Mouse (Mus musculus) common myeloid progenitor, adult 5-6 weeks (primary cell): Measurements from ENCODE around the gene Grik5. TPM values are rescaled to one million over a fixed set of nuclear protein-coding genes. Genes with fewer than 3 reads are reported as not detected.
A peak's percentile ranks its signal among the peaks of the same experiment; 100 is the strongest.
"Not testable (repeated sequence)": the region's sequence is repeated elsewhere in the genome, so short reads cannot be mapped to it uniquely, and the experiment has no call there.

Source experiments
- ATAC-seq: replicated peaks from 2 replicates; pipeline ENCODE4 v1.8.0; 2016; ENCODE audit warnings: low read depth, mild to moderate bottlenecking, moderate TSS enrichment, inconsistent platforms; ENCODE audit not compliant: poor library complexity, severe bottlenecking
- total RNA-seq: library from RNA; stranded (forward); fragments of 200-1000, 187-1606 nt; gene quantifications from 2 replicates; pipeline ENCODE4 v1.2.3, GENCODE M21; 2017

Grik5 gene
- total RNA-seq, 1 experiment from 2014 or later = 11.5 TPM

- ATAC-seq = peak; percentile 73
Observed at GRCm38 (mm10) chr7:25082510-25082909, 10.4 kb upstream of the Grik5 start.

- no peak for ATAC-seq
Observed at GRCm38 (mm10) chr7:25080431-25080830, 8.3 kb upstream of the Grik5 start.

- no peak for ATAC-seq
Observed at GRCm38 (mm10) chr7:25079496-25080026, 7.4 kb upstream of the Grik5 start.

GRCm38 (mm10) chr7:25077414-25077755 is 5.2 kb upstream of the Grik5 start:
- ATAC-seq = no peak

DNA sequence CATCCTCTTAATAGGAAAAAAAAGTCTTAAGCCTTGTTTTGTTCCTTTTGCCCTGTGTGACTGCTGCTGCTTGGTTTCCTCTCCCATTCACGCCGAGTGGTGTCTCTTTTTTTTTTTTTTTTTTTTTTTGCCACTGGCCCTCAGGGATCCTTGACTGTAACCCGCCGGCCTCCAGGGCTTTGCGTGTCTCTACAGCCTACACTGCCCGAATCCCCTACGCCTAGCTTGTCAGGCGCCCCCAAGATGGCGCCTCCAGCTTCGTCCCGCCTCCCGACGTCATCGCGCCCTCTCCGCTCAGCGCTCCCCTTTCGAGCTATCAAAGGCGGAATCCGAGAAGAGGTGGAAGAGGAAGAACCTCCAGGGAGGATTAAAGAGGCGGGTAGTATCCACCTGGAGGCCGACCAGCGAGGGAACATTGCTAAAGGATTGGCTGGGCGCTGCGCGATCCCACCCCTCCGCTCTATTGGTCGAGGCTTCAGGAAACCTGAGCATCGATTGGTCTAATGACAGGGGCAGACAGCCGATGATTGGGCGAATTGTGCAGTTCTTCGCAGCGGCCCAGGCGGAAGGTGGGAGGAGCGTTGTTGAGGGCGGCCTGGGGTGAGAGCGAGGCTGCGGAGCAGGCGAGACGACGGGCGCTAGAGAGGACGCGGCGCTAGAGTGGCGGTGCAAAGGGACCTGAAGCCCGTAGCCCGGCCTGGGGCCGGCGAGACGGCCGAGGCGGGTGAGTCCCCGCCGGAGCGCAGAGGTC is 4.7 kb upstream of the Grik5 start:
- peak; percentile 93 for ATAC-seq

DNA sequence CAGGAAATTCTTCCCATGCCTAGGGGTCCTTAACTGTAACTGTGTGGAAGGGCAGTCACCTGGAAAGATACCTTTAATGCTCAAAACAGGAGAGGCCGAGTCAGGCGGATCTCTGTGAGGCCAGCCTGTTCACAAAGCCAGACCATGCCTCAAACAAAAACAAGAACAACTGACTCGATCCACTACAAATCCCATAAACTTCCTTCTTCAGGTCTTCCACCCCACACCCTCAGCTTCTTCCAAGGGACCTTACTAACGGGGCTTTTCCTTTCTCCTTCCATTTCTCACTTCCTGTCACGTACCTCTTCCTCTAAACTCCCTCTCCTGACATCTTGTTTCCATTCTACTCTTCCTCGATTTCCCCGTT is 4.1 kb upstream of the Grik5 start:
- ATAC-seq = no peak

DNA sequence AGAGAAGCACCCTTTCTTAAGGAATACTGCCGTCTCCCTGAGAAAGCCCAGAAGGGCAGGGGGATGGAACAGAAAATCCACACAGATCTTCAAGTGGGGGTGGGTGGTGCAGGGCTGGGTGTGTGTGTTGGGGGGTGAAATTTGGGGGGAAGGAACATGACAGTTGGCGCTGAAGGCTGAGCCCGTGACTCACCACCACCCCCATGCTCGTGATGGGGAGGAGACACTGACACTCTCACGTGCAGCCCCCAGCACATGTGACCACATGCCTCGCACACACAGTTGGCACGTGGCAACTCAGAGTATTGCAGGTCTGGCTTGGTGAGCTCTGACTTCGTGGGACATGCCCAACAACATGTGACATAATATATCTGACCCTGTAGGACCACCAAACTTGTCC is 1.8 kb upstream of the Grik5 start:
- no peak for ATAC-seq

DNA sequence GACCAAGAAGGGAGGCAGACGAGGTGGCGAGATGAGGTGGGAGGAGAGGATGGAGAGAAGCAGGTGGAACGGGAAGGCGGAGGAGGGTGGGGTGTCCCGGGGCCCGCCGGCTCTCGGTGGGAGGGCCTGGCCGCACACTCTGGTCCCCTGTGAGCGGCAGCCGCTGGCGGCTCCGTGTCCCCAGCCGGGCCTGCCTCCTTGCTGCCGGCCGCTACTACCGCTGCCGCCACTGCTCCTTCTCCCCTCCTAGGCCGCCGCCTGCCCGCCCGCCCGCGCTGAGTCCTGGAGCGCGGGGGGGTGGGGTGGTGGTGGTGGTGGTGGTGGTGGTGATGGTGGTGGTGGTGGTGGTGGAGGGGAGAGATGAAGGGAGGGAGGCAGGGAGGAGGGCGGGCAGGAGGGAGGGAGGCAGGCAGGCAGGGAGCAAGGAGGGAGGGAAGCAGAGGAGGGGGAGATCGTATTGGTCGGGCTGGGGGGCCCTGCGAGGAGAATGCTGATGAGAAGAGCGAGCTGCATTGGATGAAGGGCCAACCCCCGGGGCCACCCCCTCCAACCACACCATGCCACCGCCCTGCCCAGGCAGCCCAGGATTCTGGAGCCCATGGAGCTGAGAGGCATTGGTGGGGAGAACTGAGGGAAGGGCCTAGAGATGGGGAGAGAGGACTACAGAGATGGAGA is 707 bp upstream of the Grik5 start:
- no peak for ATAC-seq

- no peak for ATAC-seq
Observed at GRCm38 (mm10) chr7:25068724-25069123, 3.4 kb downstream of the Grik5 start.

DNA sequence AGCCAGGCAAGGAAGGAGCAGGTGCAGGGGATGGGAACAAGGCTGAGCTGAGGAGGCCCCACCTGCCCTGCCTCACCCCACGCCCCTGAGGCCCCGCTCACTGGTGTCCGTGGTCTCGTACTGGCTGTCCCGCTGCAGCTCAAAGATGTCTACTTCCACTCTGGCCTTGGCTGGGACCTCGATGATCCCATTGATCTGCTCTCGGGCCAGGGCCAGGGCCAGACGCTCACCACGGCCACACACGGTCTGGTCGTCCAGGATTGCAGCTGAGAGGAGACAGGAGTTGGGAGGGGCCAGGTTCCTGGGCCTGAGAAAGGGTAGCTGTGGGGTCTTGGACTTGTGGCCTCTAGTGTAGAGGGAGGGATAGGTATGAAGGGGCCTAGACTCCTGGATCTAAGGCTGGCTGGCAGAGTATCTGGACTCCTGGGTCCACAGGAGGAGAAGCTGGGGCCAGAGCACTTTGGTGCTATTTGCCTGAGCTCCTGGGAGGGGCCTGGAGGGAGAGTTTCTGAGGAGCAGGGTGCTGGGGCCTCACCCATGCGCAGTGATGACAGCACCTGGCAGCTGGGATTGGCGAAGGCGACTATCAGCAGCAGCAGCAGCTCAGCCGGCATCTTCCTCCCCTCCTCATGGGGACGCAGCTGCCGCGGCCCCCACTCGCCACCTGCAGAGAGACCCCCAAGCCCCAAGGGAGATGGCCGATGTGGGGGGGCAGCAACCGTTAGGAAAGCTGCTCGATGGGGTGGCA is 4.1 kb downstream of the Grik5 start:
- ATAC-seq = no peak

DNA sequence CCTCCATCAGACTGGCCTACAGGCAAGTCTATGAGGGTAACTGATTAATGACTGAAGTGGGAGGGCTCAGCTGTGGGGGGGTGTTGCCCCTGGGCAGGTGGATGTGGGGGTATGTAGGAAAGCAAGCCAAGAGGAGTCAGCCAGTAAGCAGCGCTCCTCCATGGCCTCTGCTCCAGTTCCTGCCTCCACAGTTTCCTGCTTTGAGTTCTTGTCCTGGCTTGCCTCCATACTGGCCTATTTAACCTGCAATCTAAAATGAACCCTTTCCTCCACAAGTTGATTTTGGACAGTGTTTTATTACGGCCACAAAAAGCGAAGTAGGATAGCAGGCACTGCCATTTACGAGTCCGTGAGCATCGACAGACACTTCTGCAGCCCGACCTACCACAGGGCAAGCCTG is 4.8 kb downstream of the Grik5 start:
- no peak for ATAC-seq

GRCm38 (mm10) chr7:25063900-25064299 is 8.2 kb downstream of the Grik5 start:
- ATAC-seq = no peak

DNA sequence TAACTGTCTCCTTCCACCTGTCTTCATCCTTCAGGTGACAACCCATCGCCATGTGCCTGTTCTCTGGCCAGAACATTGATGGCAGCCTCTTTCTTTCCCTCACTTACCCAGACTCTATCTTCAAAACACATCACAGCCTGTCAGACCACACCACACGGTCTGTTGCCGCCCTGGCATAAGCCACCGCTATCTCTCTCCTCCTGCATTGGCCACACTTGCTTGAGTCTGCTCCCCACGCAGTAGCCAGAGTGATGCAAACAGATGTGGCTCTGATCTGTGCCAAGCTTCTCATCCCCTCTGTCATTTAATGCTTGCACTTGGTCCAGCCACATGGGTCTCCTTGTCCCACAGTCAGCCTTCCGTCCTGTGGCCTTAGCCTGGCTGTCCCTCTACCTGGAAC is 8.8 kb downstream of the Grik5 start:
- ATAC-seq = peak; percentile 71

DNA sequence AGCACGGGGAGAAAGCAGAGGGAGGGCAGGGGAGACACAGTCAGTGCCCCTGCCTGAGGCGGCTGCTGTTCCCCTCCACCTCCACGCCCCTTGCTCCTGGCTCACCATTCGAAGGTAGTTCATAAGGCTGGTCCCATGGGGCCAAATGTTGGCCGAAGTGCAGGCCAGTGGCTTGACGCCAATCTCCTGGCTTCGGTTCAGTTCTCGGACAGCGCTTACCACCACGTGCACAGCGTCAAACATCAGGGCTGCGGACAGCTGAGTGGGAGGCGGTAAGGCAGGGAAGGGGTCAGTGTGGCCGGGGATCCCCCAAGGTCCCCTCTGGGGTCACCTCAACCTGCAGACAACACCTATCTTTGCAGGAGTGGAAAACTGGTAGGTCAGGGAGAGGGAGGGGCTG is 13.3 kb downstream of the Grik5 start:
- ATAC-seq = no peak

- ATAC-seq = no peak
Observed at GRCm38 (mm10) chr7:25058394-25058793, 13.8 kb downstream of the Grik5 start.

- no peak for ATAC-seq
Observed at GRCm38 (mm10) chr7:25057888-25058287, 14.3 kb downstream of the Grik5 start.

GRCm38 (mm10) chr7:25056951-25057350 is 15.2 kb downstream of the Grik5 start:
- no peak for ATAC-seq

DNA sequence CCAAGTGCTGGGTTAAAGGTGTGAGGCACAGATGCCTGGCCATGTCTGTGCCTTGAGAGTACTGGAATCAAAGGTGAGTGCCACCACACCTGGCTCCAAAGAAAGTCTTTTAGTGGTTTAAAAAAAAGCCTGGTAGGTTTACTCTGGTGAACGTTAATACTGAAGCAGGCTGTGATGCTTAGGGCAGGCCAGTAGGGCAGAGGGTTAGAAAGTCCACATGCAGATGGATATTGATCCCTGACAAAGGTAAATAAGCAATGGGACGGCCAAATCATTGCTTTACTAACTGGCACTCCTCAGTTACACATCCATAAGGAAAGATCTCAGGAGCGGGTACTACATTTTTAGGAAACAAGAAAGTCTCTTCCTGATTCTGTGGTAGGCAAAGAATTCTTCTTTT is 19.6 kb downstream of the Grik5 start:
- ATAC-seq = no peak

- ATAC-seq = no peak
Observed at GRCm38 (mm10) chr7:25049295-25049930, 22.7 kb downstream of the Grik5 start.

GRCm38 (mm10) chr7:25047363-25047762 is 24.8 kb downstream of the Grik5 start:
- ATAC-seq = no peak

DNA sequence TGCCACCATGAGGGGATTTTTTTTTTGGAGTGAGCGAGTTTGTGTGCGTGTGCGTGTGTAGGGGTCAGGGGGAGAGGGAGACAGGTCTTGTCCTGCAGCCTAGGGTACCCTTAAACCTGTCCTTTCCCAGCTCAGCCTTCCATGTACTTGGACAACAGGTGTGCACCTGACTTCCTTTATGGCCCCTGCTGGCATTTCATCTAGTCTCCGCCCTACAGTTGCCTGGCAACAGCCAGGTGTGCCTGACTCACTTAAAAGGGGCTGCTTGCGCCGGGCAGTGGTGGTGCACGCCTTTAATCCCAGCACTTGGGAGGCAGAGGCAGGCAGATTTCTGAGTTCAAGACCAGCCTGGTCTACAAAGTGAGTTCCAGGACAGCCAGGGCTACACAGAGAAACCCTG is 27.5 kb downstream of the Grik5 start:
- not testable (repeated sequence) for ATAC-seq
